Mouse (Mus musculus): Measurements from ENCODE around the gene Abcb5. TPM values are rescaled to one million over a fixed set of nuclear protein-coding genes. Genes with fewer than 3 reads are reported as not detected.

Abcb5 gene
- polyA plus RNA-seq, 1 experiment from 2014 or later: not detected

GRCm38 (mm10) chr12:118872673-118873072, 93.5 kb downstream of the Abcb5 start:
- no peaks in the 10 kb centered on the region for H3K36me3 ChIP-seq
- no peak overlapping the region for H3K27ac ChIP-seq
- no peaks in the 10 kb centered on the region for H3K27me3 ChIP-seq (ENCODE audit: low read depth, poor library complexity, severe bottlenecking)
- H3K4me3 ChIP-seq: no peak overlapping the region
- H3K4me1 ChIP-seq: peaks cover 5% of the 10 kb centered on the region
- no peak for DNase-seq (ENCODE audit: low spot score)
- 86% methylated on average over 8 of the region's 8 CpGs for WGBS
- H3K9me3 ChIP-seq (replicated peaks): no peaks in the 10 kb centered on the region

- DNase-seq (ENCODE audit: low spot score): no peak
Observed at GRCm38 (mm10) chr12:118856151-118856550, 110.1 kb downstream of the Abcb5 start.

GRCm38 (mm10) chr12:118854831-118855453, 111.3 kb downstream of the Abcb5 start:
- Histone ChIP-seq H3K4me1 (peaks cover 23% of the 10 kb centered on the region), H3K27me3 (ENCODE audit: low read depth, poor library complexity, severe bottlenecking) (peaks cover 56% of the 10 kb centered on the region)
- whole genome bisulfite sequencing: under 1% methylated on average over 34 of the region's 34 CpGs

More at GRCm38 (mm10) chr12:118856151-118856550, 110.1 kb downstream of the Abcb5 start:
- Histone ChIP-seq H3K4me3 (no peak overlapping the region), H3K9me3 (replicated peaks) (no peaks in the 10 kb centered on the region), H3K27ac (no peak overlapping the region), H3K4me1 (peaks cover 22% of the 10 kb centered on the region), H3K36me3 (no peaks in the 10 kb centered on the region), H3K27me3 (ENCODE audit: low read depth, poor library complexity, severe bottlenecking) (peaks cover 44% of the 10 kb centered on the region)
- under 1% methylated on average over 7 of the region's 7 CpGs for WGBS

GRCm38 (mm10) chr12:118854401-118854800, 111.8 kb downstream of the Abcb5 start:
- Histone ChIP-seq H3K4me3 (peak overlapping the region; percentile 64), H3K27me3 (ENCODE audit: low read depth, poor library complexity, severe bottlenecking) (peaks cover 62% of the 10 kb centered on the region), H3K4me1 (peaks cover 28% of the 10 kb centered on the region), H3K36me3 (no peaks in the 10 kb centered on the region), H3K9me3 (replicated peaks) (no peaks in the 10 kb centered on the region), H3K27ac (peak overlapping the region; percentile 89)
- 5% methylated on average over 10 of the region's 10 CpGs for WGBS
- no peak for DNase-seq (ENCODE audit: low spot score)

More at GRCm38 (mm10) chr12:118854831-118855453, 111.3 kb downstream of the Abcb5 start:
- Histone ChIP-seq H3K9me3 (replicated peaks) (no peaks in the 10 kb centered on the region), H3K27ac (peak overlapping the region; percentile 89), H3K4me3 (peak overlapping the region; percentile 64), H3K36me3 (no peaks in the 10 kb centered on the region)
- peak; percentile 92 for DNase-seq (ENCODE audit: low spot score)

GRCm38 (mm10) chr12:118853331-118853730, 112.9 kb downstream of the Abcb5 start:
- Histone ChIP-seq H3K36me3 (no peaks in the 10 kb centered on the region), H3K27ac (no peak overlapping the region), H3K4me1 (peaks cover 39% of the 10 kb centered on the region), H3K27me3 (ENCODE audit: low read depth, poor library complexity, severe bottlenecking) (peaks cover 72% of the 10 kb centered on the region), H3K9me3 (replicated peaks) (no peaks in the 10 kb centered on the region), H3K4me3 (no peak overlapping the region)
- no peak for DNase-seq (ENCODE audit: low spot score)
- WGBS: 0% methylated on average over 3 of the region's 3 CpGs

GRCm38 (mm10) chr12:118850851-118851410, 115.3 kb downstream of the Abcb5 start:
- Histone ChIP-seq H3K36me3 (no peaks in the 10 kb centered on the region), H3K9me3 (replicated peaks) (no peaks in the 10 kb centered on the region), H3K27me3 (ENCODE audit: low read depth, poor library complexity, severe bottlenecking) (peaks cover 87% of the 10 kb centered on the region), H3K27ac (no peak overlapping the region), H3K4me1 (peaks cover 52% of the 10 kb centered on the region), H3K4me3 (no peak overlapping the region)
- no peak for DNase-seq (ENCODE audit: low spot score)
- WGBS: 22% methylated on average over 12 of the region's 12 CpGs

GRCm38 (mm10) chr12:118849996-118850395, 116.2 kb downstream of the Abcb5 start:
- Histone ChIP-seq H3K9me3 (replicated peaks) (no peaks in the 10 kb centered on the region), H3K4me1 (peaks cover 48% of the 10 kb centered on the region), H3K36me3 (no peaks in the 10 kb centered on the region), H3K27me3 (ENCODE audit: low read depth, poor library complexity, severe bottlenecking) (peaks cover 93% of the 10 kb centered on the region), H3K27ac (0 out of 2 replicates have a peak overlapping the region, but pooled peaks have one; percentile 73), H3K4me3 (peak overlapping the region; percentile 62)
- peak; percentile 74 for DNase-seq (ENCODE audit: low spot score)
- WGBS: under 1% methylated on average over 11 of the region's 11 CpGs

GRCm38 (mm10) chr12:118849203-118849861, 116.9 kb downstream of the Abcb5 start:
- under 1% methylated on average over 78 of the region's 78 CpGs for WGBS
- peak overlapping the region; percentile 73; the same call in 1 of the 2 replicates for H3K27ac ChIP-seq
- H3K9me3 ChIP-seq (replicated peaks): no peaks in the 10 kb centered on the region
- H3K27me3 ChIP-seq (ENCODE audit: low read depth, poor library complexity, severe bottlenecking): peaks cover 99% of the 10 kb centered on the region
- no peaks in the 10 kb centered on the region for H3K36me3 ChIP-seq
- peak; percentile 69 for DNase-seq (ENCODE audit: low spot score)
- H3K4me3 ChIP-seq: peak overlapping the region; percentile 62
- H3K4me1 ChIP-seq: peaks cover 41% of the 10 kb centered on the region

- Histone ChIP-seq H3K27ac (peak overlapping the region; percentile 73; the same call in 1 of the 2 replicates), H3K4me1 (peaks cover 39% of the 10 kb centered on the region), H3K4me3 (peak overlapping the region; percentile 62), H3K27me3 (ENCODE audit: low read depth, poor library complexity, severe bottlenecking) (peaks cover 99% of the 10 kb centered on the region), H3K36me3 (no peaks in the 10 kb centered on the region), H3K9me3 (replicated peaks) (no peaks in the 10 kb centered on the region)
- DNase-seq (ENCODE audit: low spot score): peak; percentile 67
- under 1% methylated on average over 80 of the region's 80 CpGs for WGBS
Observed at GRCm38 (mm10) chr12:118848496-118849202, 117.6 kb downstream of the Abcb5 start.

GRCm38 (mm10) chr12:118847861-118848495, 118.2 kb downstream of the Abcb5 start:
- Histone ChIP-seq H3K4me1 (peaks cover 39% of the 10 kb centered on the region), H3K27ac (peak overlapping the region; percentile 73; the same call in 1 of the 2 replicates), H3K9me3 (replicated peaks) (no peaks in the 10 kb centered on the region), H3K4me3 (peak overlapping the region; percentile 62), H3K27me3 (ENCODE audit: low read depth, poor library complexity, severe bottlenecking) (peaks cover 99% of the 10 kb centered on the region), H3K36me3 (no peaks in the 10 kb centered on the region)
- 1% methylated on average over 23 of the region's 23 CpGs for WGBS
- DNase-seq (ENCODE audit: low spot score): peak; percentile 71

- WGBS: 1% methylated on average over 17 of the region's 17 CpGs
- H3K27me3 ChIP-seq (ENCODE audit: low read depth, poor library complexity, severe bottlenecking): peaks cover 99% of the 10 kb centered on the region
Observed at GRCm38 (mm10) chr12:118847381-118847780, 118.8 kb downstream of the Abcb5 start.

GRCm38 (mm10) chr12:118846649-118847321, 119.4 kb downstream of the Abcb5 start:
- WGBS: under 1% methylated on average over 59 of the region's 59 CpGs
- Histone ChIP-seq H3K4me1 (peaks cover 44% of the 10 kb centered on the region), H3K36me3 (no peaks in the 10 kb centered on the region), H3K27ac (peak overlapping the region; percentile 72), H3K9me3 (replicated peaks) (no peaks in the 10 kb centered on the region), H3K4me3 (peak overlapping the region; percentile 62), H3K27me3 (ENCODE audit: low read depth, poor library complexity, severe bottlenecking) (peaks cover 100% of the 10 kb centered on the region)
- DNase-seq (ENCODE audit: low spot score): peak; percentile 77

More at GRCm38 (mm10) chr12:118847381-118847780, 118.8 kb downstream of the Abcb5 start:
- Histone ChIP-seq H3K27ac (no peak overlapping the region), H3K36me3 (no peaks in the 10 kb centered on the region), H3K9me3 (replicated peaks) (no peaks in the 10 kb centered on the region), H3K4me3 (peak overlapping the region; percentile 62), H3K4me1 (peaks cover 44% of the 10 kb centered on the region)
- peak; percentile 37 for DNase-seq (ENCODE audit: low spot score)

Measured in limb, embryonic 10.5 days (tissue).